Mouse (Mus musculus) adrenal gland, adult 18-20 months (tissue): ENCODE measurements around the gene Ptger4. TPM values are rescaled to one million over a fixed set of nuclear protein-coding genes. Genes with fewer than 3 reads are reported as not detected.
"Not testable (repeated sequence)": the region's sequence is repeated elsewhere in the genome, so short reads cannot be mapped to it uniquely, and the experiment has no call there.

ENCODE experiments used
- DNase-seq, 2 experiments: peaks; one replicate each; pipeline ENCODE4 v3.0.0; 2021 to 2022; ENCODE audit warnings: low spot score in 2 of 2
- total RNA-seq, 2 experiments: library from RNA; stranded (reverse); gene quantifications; 1 replicate in 1 of 2; 2 replicates in 1 of 2; pipeline ENCODE4 v1.2.3; 2021

Ptger4 gene
- total RNA-seq, 2 experiments from 2014 or later = 1.1 to 1.3 TPM

DNA sequence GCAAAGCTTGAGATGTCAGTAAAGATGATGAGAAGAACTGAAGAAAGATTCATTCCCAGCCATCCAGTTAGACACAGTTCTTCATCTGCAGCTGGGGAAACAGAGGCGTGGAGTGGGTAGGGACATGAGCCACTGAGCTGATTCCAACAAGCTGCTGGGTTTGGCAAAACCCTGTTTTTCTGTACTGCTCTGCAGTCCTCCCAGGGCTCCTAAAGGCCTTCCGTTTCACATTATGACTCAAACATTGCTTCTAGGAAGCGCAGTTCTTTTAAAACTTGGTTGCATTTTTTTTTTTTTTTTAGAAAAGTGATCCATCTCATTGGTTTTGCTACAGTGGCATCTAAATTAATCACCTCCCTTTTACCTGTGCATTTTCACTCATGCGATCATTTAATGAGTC lies 5.4 kb downstream of the Ptger4 start:
- no peak for DNase-seq

DNA sequence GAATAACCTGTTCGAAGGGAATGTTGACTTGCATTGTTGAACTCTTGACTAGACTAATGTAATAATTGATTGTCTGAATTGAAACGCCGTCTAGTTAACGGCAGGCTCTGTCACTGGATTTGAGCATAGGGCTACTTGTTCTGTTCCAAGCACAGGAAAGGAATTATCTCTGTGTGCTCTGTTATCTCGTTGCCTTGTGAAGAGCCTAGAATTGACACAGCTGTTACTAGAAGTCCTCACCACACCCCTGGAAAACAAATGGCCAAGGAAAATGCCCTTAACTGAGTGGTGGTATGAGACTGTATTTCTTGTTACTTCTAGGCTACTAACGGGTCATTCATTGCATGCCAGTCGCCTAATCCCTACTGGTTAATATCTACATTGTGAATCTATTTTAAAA lies 5.9 kb downstream of the Ptger4 start:
- no peak for DNase-seq

DNA sequence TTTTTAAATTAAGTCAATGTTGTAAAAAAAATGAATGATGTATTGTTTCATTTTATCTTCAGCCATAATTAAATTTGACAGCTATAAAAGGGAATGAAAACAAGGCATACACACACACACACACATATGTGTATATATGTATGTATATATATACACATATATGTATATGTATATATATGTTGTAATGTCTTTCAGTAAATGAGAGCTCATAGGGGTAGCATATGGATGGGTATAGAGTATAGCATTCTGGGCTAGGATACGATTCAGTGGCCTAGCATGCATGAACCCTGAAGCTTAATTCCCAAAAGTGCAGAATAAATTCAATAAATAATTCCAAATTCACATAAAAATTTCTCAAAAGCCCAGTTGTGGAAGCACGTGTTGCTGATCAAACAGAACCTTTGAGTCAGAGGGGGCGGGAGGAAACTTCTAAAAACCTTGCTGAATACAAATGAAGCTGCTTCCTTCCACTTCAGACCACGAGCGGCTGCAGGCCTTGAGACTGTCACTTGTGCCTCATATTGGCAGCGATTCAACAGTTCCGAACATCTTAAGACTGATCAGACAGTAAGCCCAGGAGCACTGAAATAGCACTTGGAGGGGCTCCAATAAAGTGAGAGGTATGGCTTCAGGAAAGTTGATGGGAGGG lies 6.9 kb downstream of the Ptger4 start:
- no peak for DNase-seq

DNA sequence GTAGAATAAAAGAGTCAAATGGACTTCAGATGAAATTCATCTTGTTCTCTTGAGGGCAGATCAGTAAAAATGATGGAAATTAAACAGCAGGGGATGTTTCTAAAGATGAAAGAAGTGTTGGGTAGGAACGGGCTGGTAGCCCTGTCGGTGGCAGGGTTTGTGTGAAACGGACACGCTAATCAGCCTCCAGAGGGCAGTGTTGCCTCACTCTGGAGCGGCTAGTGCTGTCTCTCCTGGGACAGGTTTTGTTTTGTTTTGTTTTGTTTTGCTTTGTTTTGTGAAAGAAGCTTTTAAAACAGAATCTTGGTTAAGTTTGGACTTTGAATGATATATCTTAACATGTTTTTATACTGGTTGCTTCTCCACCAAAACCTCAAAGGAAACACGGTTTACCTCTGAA lies 7.4 kb downstream of the Ptger4 start:
- peak; percentile 79 to 80 for DNase-seq

DNA sequence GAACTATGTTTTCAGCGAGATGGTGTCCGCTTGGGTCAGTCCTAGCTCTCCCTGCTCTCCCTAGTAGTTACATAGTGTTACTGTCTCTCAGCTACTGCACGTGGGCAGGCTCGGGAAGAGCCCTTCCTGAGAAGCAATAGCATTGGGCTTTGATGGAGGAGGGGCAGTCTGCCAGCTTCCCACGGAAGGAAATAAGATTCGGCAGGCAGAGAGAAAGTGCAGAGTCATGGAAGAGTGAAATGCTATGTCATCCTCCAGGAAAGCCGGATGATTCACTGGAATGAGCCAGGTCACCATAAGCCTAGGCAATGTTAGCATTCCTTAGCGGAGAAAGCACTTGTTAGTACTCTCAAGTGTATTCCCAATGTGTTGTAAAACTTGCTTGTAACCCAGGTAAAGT lies 8.5 kb downstream of the Ptger4 start:
- peak in 1 of 2 experiments; percentile 23 for DNase-seq

DNA sequence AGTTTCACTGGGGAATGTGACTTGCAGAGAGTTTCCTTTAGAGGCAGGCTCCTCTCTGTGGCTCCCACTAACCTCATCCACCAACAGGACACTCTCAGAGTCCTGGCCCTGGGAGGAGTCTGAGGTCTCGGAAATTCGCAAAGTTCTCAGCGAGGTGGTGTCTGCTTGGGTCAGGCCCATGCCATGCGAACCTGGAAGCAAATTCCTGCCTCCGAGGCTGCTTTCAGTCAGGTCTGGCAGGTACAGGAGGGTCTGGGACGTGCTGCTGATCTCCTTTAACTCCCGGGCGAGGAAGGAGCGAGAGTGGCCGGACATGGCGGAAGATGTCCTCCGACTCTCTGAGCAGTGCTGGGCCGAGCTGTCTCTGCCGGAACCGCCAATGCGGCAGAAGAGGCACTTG lies 9.3 kb downstream of the Ptger4 start:
- no peak for DNase-seq

DNA sequence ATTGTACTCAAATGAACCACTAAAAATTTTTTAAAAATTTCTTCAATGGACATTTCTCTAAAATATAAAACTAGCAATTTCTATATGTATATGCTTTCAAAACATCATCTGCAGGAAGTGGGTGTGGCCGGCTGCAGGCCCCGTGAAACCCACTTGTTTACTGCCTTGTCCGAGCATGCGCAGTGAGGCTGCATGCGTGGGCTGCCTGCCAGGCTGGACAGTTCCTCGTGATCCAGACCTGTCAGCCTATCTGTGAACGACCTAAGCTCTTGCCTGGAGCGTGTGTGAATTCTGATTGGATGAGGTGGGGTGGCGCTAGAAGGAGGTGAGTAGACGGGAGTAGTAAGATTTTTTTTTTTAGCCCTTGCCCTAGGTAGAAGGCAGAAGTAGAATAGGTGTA lies 13.2 kb downstream of the Ptger4 start:
- DNase-seq = not testable (repeated sequence)

DNA sequence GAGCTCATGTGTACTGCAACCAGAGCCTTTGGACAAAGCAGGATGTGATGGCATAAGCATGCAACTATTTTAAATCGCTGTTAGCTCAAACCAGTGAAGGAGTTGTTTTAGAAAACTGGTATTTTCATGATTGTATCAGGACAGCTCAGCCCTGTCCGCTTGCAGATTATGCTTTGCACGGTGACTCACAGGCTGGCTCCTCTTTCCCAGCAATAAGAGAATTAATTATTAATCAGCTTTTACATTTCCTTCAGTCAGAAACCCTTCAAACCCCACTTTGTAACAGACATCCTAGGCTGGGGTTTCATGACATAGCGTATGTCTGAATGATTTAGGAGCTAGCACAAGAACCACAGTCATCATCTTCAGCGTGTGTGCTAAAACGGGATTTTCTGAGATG lies 23.5 kb downstream of the Ptger4 start:
- no peak for DNase-seq

DNA sequence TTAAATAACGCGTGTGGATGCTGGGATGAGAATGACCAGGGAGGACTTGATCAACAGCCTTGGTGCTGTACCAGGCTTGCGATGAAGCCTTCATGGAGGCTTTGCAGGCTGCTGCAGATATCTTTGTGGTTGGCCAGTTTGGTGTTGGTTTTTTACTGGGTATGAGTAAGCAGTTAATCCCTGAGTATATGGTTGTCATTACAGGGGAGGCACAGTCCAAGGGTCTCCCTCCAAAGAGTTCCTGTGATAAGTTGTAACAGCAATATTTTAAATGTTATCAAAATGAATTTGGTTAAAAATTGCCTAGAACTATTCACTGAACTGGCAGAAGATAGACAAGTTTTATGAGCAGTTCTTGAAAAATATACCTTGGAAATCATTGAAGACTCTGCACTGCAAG lies 34.9 kb downstream of the Ptger4 start:
- no peak for DNase-seq

DNA sequence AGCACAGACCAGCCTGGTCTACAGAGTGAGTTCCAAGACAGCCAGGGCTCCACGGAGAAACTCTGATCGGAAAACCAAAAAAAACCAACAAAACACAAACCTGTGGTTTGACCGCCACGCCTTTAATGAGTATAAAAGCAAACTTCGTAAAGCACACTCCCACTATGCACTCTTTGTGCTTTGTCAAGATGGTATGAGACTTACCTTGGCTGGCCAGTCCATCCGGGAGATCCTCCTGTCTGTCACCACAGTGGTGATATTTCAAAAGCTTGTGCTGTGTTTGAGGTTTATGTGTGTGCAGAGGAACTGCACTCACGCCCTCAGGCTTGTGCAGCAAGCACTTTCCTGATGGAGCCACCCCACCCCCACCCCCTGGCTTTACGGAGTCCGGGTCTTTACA lies 38.8 kb downstream of the Ptger4 start:
- DNase-seq = no peak

DNA sequence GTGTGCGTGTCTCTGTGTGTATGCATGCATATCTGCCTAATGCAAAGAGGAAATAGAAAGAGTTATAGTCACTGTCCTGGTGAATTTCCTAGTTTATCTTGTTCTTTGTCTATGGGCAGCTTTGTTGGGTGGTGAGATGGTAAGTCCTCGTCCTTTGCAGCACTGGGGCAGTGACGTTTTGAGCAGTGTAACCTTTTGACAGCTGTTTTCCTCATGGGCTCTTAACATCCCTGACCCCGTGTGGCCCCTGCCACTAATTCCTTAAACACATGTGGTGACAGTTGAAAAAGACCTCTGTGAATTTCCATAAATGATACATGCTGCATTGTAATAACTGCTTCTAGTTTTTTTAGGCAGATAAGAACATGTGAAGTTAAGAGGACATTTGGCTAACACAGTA lies 47.3 kb downstream of the Ptger4 start:
- no peak for DNase-seq

DNA sequence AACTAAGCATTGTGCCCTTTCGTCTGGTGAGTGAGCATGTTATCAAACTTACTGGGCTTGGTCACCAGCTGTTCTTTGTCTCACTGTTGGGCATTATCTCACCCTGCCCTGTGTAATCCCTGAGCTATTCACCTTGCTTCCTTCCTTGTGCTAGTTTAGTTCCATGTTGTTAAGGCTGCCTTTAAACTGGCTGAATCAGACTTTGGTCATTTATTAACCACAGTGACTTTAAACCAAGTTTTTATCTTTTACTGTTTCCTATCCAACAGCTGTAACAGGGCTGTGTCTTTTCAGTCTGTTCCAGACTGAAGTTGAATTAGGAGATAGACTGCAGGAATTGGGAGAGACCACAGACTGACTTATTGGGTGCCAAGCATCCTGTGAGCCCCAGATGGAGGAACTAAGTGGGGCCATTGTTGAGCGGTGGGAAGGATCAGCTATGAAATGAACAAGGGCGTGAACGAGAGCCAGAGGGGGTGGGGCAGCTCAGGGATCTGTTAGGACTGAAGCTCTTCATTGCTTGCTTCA lies 47.9 kb downstream of the Ptger4 start:
- DNase-seq = no peak

DNA sequence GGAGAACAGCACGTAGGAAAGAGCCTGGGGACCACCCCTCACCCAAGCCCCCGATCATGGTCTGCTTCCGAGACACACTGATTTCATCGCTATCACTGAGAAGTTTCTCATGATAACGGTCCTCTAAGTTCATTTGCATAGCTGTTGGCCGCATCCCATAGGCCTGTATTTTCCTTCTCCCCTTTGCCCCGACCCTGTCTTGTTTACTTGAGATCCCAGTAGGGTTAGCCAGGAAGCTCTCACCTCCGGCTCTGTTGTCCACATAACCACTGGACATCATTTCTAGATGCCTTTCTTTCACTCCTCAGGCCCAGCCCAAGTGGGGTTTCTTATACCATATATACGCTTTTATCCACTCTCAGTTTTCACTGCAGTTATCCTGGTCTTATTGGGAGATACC lies 49.1 kb downstream of the Ptger4 start:
- DNase-seq = no peak

DNA sequence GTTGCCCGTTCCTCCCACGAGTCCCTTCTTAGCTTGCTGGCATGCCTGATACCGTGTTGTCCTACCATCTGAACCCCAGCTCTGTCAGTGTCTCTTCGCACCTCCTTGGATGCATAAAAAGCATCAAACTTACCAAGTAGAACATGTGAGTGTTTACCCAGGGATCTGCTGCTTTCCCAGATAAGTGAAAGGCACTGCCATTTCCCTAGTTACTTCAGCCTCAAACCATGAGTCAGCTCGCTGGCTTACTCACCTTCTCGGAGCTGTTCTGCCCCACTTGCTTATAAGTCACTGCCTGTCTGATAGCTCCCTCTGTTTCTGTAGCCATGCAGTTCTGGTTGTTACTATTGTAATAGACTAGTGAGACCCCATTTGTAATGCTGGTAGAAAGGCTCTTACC lies 49.5 kb downstream of the Ptger4 start:
- DNase-seq = no peak

DNA sequence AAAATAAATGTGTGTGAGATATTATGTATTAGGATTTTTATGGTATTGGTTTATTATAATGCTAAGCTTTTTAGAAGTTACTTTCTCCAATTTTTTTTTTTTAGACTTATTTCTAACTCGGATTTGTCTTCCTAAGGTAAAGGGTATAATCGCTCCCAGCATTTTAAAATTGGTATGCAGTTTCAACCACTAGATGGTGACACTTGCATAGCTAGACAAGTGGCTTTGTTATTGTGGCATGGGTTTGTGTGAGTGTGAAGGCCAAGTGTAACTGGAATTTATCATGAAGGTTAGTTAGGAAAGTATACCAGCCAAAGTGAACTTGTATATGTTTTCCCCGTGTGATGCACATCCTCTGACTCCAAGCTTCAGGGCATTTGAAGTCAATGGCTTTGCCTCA lies 50.2 kb downstream of the Ptger4 start:
- no peak for DNase-seq

DNA sequence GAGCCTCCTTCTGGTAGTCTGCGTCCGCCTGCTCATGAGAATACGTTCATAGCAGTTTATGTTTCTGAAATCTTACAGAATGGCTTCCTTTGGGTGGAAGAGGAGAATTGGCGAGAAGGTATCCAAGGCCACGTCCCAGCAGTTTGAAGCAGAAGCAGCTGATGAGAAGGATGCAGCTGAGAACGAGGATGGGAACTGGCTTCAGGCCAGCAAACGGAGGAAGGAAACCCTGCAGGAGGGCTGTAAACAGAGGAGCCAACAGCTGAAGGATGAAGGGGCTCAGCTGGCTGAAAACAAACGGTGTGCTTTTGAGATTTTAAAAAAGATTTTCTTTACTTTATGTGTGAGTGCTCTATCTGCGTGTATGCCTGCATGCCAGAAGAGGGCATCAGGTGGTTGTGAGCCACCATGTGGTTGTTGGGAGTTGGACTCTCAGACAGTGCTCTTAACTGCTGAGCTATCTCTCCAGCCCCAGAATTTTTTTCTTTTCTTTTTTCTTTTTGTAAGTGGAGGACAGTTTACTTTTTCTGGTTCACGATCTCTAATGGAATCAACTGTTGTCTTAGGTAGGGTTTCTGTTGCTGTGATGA lies 54.4 kb downstream of the Ptger4 start:
- DNase-seq = no peak

DNA sequence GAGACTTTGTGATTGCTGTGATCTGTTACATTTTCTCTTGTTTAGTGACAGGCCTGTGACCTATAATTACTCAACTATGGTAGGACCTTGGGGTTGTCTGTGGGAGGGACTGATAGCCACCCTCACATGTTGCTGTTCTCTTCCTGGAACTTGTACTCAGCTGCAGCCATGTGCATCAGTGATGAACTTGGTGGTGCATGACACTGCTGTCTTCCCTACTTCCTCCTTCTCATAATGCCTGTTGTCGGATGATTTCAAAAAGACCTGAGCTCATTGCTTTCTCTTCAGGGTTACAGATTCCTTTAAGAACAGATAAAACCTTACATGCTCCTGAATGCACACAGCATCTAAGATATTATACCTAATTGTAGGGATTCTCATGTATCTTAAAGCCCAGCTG lies 56.0 kb downstream of the Ptger4 start:
- no peak for DNase-seq

DNA sequence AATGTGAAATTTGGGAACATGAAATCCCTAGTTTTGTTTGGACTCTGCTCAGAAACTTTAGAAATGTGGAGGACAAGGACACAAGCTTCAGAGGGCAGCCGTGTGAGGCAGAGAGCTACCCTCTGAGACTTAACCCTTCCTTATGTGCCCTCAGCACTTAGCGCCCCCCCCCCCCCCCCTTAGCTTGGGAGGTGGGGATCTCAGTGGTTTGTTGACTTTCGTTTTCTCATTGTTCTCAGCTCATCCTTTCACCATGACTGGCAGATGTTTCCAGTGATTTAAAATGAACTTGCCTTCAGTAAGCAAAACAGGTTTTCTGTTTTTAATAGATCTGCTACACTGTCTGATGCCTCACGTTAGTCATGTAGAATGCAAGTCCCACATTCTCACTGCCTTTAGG lies 56.9 kb downstream of the Ptger4 start:
- DNase-seq = no peak

DNA sequence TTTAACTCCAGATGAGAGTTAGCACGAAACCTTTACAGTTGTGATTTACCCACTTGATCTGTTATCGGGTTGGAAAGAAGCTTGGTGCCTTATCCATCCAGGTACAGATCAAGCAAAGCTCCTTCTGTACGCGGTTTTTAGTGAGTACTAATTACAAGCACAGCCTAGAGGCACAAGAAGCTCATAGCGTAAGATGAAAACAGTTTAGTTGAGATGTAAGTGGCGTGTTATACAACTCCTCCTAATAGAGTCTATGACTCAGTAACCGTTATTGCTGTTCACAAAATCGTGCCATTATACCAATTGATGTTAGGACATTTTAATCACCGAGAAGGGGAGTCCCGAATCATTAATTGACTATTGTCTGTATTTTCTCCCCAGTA lies 57.7 kb downstream of the Ptger4 start:
- no peak for DNase-seq

DNA sequence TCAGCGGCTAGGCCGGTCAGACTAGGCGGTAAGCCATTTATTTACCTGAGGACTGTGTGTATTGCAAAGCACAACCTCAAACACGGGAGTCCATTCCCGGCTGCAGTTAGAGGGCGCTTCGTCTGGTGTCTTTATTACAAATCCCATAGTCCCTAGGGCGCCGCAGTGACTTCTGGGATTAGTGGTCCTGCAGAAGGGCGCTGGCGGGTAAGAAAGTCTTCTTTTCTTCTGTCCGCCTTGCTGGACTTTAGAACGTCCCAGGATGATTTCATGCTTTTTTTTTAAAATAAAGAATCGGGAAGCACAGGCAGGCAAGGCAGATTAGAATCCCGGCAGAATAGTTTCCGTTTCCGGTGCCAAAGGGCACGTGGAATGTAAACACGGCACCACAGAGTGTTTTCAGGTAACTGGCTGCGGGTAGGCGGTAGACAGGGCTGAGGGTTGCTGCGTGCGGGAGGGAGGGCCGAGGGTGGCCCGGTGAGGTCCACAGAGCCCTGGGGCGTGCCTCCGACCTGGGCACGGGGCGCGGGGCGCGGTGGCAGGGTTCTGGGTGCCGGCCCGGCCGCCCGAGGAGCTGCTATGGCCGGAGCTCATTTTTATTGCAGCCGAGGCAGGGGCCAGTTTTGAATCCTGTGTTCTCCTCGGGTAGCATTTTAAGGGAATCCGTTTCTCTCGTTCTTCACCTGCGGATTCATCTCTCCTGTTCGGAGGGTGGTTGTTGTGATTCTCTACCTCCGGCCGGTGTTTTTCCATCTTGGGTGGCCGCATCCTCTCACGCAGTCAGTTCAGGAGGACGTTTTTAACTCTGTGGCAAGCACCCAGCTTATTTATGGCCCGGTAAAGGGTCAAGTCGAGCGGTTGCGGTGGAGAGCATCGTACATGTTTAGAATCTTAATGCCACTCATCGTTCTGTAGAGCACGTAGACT lies 58.4 kb downstream of the Ptger4 start, which contains the start of gene Ttc33:
TSS of gene Ttc33 (plus strand) at position 160 of the 927 bp plus-strand sequence.
- DNase-seq = peak; percentile 70 to 71

DNA sequence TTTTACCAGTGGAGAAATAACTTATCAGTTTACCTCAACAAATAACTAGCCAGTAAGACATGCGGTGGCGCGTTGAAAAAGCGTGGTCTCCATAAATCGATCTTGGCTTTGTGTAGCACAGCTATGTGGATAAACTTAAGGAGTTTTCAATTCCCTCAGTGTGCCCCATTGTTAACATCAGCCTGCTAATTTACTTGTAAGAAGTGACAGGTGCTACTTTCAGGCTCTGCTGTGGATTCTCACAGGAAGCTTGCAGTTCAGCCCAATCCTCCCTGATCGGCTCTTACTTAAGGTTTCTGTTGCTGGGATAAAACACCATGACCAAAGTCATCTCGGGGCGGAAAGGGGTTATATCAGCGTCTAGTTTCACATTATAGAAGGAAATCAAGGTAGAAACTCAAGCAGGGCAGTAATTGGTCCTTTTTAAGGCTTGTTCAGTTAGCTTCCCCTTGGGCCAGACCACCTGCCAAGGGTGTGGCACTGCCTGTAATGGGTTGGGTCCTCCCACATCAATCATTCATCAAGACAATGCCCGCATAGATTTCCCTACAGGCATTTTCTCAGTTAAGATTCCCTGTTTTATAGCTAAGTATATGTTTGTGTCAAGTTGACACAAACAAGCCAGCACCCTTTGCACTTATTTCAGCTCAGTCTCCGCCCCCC lies 59.2 kb downstream of the Ptger4 start:
- DNase-seq = no peak
